Mouse (Mus musculus) intestine, embryonic 14.5 days (tissue): ENCODE data around the gene Atad3a. TPM values are rescaled to one million over a fixed set of nuclear protein-coding genes. Genes with fewer than 3 reads are reported as not detected.

Experiments
- ATAC-seq: fragments of 200-750 bp; cut with Nextera tagmentation; replicated peaks from 2 replicates; pipeline ENCODE4 v1.8.0; 2017; ENCODE audit warnings: low read depth, moderate number of reproducible peaks, moderate TSS enrichment, moderate library complexity; ENCODE audit not compliant: low FRiP score, low TSS enrichment
- DNase-seq: peaks from one replicate; pipeline ENCODE4 v3.0.0-alpha.2; 2018; ENCODE audit warnings: low spot score
- H3K27ac ChIP-seq: fragments of 300-500 bp; sonication (generic); 2 replicates; pipeline ENCODE4 v1.5.1; 2014; ENCODE audit warnings: low read depth, mild to moderate bottlenecking, control low read depth
- H3K27me3 ChIP-seq: fragments of 300-500 bp; sonication (generic); replicated peaks from 2 replicates; pipeline ENCODE4 v1.6.1; 2014; ENCODE audit warnings: low read length, control low read depth; ENCODE audit not compliant: control insufficient read depth, insufficient read depth
- H3K36me3 ChIP-seq: fragments of 300-500 bp; sonication (generic); 2 replicates; pipeline ENCODE4 v1.6.1; 2014; ENCODE audit warnings: low read length, control low read depth; ENCODE audit not compliant: control insufficient read depth, insufficient read depth
- H3K4me1 ChIP-seq: fragments of 300-500 bp; sonication (generic); replicated peaks from 2 replicates; pipeline ENCODE4 v1.6.1; 2014; ENCODE audit warnings: low read length, control low read depth, mixed read lengths; ENCODE audit not compliant: control insufficient read depth, insufficient read depth
- H3K4me2 ChIP-seq: fragments of 300-500 bp; sonication (generic); 2 replicates; pipeline ENCODE4 v1.6.1; 2014; ENCODE audit warnings: low read length
- H3K4me3 ChIP-seq: fragments of 300-500 bp; sonication (generic); 2 replicates; pipeline ENCODE4 v1.5.1; 2014; ENCODE audit warnings: low read depth, low read length, control low read depth, mixed read lengths
- H3K9ac ChIP-seq: fragments of 300-500 bp; sonication (generic); 2 replicates; pipeline ENCODE4 v1.6.1; 2014; ENCODE audit warnings: mild to moderate bottlenecking, low read length
- H3K9me3 ChIP-seq: fragments of 300-500 bp; sonication (generic); 2 replicates; pipeline ENCODE4 v1.6.1; 2016; ENCODE audit warnings: low read length, control low read depth; ENCODE audit not compliant: control insufficient read depth
- WGBS: fragments of 180-500 bp; shearing (Covaris S2); extraction: QIAGEN DNeasy Blood & Tissue Kit; methylation state at CpG from one replicate; pipeline ENCODE4 v1.1.7; 2014; 5-methylcytosine and 5-hydroxymethylcytosine counted together
- microRNA-seq: library from miRNA; unstranded; fragments of <30 nt; microRNA quantifications from one replicate; pipeline ENCODE4, GENCODE M21; 2016
- polyA plus RNA-seq: library from polyadenylated mRNA; unstranded; fragments of >200 nt; fragmentation: Nextera tagmentation; extraction: Ambion mirVana; gene quantifications from 2 replicates; pipeline ENCODE4 v1.2.1, GENCODE M21; 2014

Atad3a gene
- polyA plus RNA-seq, 1 experiment from 2014 or later = 136 TPM

GRCm38 (mm10) chr4:155695531-155696062 is 65.3 kb downstream of the Atad3a start:
- H3K4me2 ChIP-seq = peak overlapping the region; percentile 93
- H3K27me3 ChIP-seq = 0 out of 2 replicates have a peak, but pooled peaks cover 2% of the 10 kb centered on the region
- H3K9ac ChIP-seq = peak overlapping the region; percentile 69; the same call in 1 of the 2 replicates
- WGBS = 89% methylated on average over 4 of the region's 4 CpGs
- H3K4me3 ChIP-seq = peak overlapping the region; percentile 67; the same call in 1 of the 2 replicates
- ATAC-seq (no peak), DNase-seq (no peak)
- H3K36me3 ChIP-seq = no peaks in the 10 kb centered on the region
- H3K9me3 ChIP-seq = no peaks in the 10 kb centered on the region
- peaks cover 15% of the 10 kb centered on the region for H3K4me1 ChIP-seq
- no peak overlapping the region for H3K27ac ChIP-seq

- DNase-seq (peak; percentile 80), ATAC-seq (peak; percentile 72)
- peaks cover 15% of the 10 kb centered on the region for H3K4me1 ChIP-seq
- no peaks in the 10 kb centered on the region for H3K36me3 ChIP-seq
- peak overlapping the region; percentile 57 for H3K27ac ChIP-seq
- H3K4me3 ChIP-seq = peak overlapping the region; percentile 67
- no peaks in the 10 kb centered on the region for H3K9me3 ChIP-seq
- 0 out of 2 replicates have a peak, but pooled peaks cover 2% of the 10 kb centered on the region for H3K27me3 ChIP-seq
- H3K4me2 ChIP-seq = peak overlapping the region; percentile 93
- peak overlapping the region; percentile 69 for H3K9ac ChIP-seq
- WGBS = 2% methylated on average over 80 of the region's 92 CpGs
These were observed 66.2 kb downstream of the Atad3a start for GRCm38 (mm10) chr4:155694482-155695401.

GRCm38 (mm10) chr4:155694111-155694481 is 66.8 kb downstream of the Atad3a start, which contains the start of gene Fndc10:
Gene Fndc10, plus strand, starts transcription at chr4:155694342.
- DNase-seq (peak; percentile 77), ATAC-seq (peak; percentile 79)
- Histone ChIP-seq H3K4me1 (peaks cover 15% of the 10 kb centered on the region), H3K9me3 (no peaks in the 10 kb centered on the region), H3K4me3 (peak within 1 kb of the TSS; percentile 67), H3K9ac (peak within 1 kb of the TSS; percentile 69), H3K4me2 (peak within 1 kb of the TSS; percentile 93), H3K27me3 (0 out of 2 replicates have a peak, but pooled peaks cover 2% of the 10 kb centered on the region), H3K36me3 (no peaks in the 10 kb centered on the region), H3K27ac (peak within 1 kb of the TSS; percentile 57)
- under 1% methylated on average over 31 of the region's 47 CpGs for WGBS

GRCm38 (mm10) chr4:155692421-155692820 is 68.5 kb downstream of the Atad3a start:
- Histone ChIP-seq H3K9ac (no peak overlapping the region), H3K9me3 (no peaks in the 10 kb centered on the region), H3K27ac (no peak overlapping the region), H3K4me3 (no peak overlapping the region), H3K4me2 (no peak overlapping the region), H3K36me3 (no peaks in the 10 kb centered on the region), H3K4me1 (peaks cover 15% of the 10 kb centered on the region), H3K27me3 (0 out of 2 replicates have a peak, but pooled peaks cover 2% of the 10 kb centered on the region)
- WGBS = 97% methylated on average over 3 of the region's 3 CpGs
- no peak for ATAC-seq
- no peak for DNase-seq

Small RNAs within 50 kb of the gene (microRNA-seq; reads per million reads assigned to microRNA genes)
- gene Gm27743 = not detected

Other genes starting within 250 kb of the Atad3a start
- 93.6 and 99.6 TPM in 2 replicates for gene Nadk, start 198.7 kb downstream of the Atad3a start, polyA plus RNA-seq
- gene Slc35e2, start 159.7 kb downstream of the Atad3a start, polyA plus RNA-seq = 8.5 and 9.5 TPM in 2 replicates
- 48.7 and 52.6 TPM in 2 replicates for gene Cdk11b, start 136.2 kb downstream of the Atad3a start, polyA plus RNA-seq
- not detected in 2 replicates for gene Gm10563, start 115.7 kb downstream of the Atad3a start, polyA plus RNA-seq
- gene Mmp23, start 107.7 kb downstream of the Atad3a start, polyA plus RNA-seq = 30.3 and 31.1 TPM in 2 replicates
- gene Mib2, start 91.9 kb downstream of the Atad3a start, polyA plus RNA-seq = 17.4 and 19.7 TPM in 2 replicates
- gene Fndc10, start 66.8 kb downstream of the Atad3a start, polyA plus RNA-seq = 2.0 and 3.1 TPM in 2 replicates
- gene Ssu72, start 56.3 kb downstream of the Atad3a start, polyA plus RNA-seq = 149 and 151 TPM in 2 replicates
- 0.55 and 0.60 TPM in 2 replicates for gene Tmem240, start 26.3 kb downstream of the Atad3a start, polyA plus RNA-seq
- gene Vwa1, start 13.6 kb upstream of the Atad3a start, polyA plus RNA-seq = 16.4 and 16.6 TPM in 2 replicates
- 0.55 and 0.69 TPM in 2 replicates for gene Tmem88b, start 24.8 kb upstream of the Atad3a start, polyA plus RNA-seq
- not detected in 2 replicates for gene Ankrd65, start 29.3 kb upstream of the Atad3a start, polyA plus RNA-seq
- gene Mrpl20, start 41.8 kb upstream of the Atad3a start, polyA plus RNA-seq = 237 and 246 TPM in 2 replicates
- gene Ccnl2, start 51.4 kb upstream of the Atad3a start, polyA plus RNA-seq = 161 and 192 TPM in 2 replicates
- 133 and 151 TPM in 2 replicates for gene Aurkaip1, start 70.2 kb upstream of the Atad3a start, polyA plus RNA-seq
- gene Mxra8, start 78.6 kb upstream of the Atad3a start, polyA plus RNA-seq = 60.0 and 73.3 TPM in 2 replicates
- gene Dvl1, start 86.3 kb upstream of the Atad3a start, polyA plus RNA-seq = 7.3 and 7.8 TPM in 2 replicates
- gene Tas1r3, start 102.3 kb upstream of the Atad3a start, polyA plus RNA-seq = 0.38 and 0.43 TPM in 2 replicates
- 20.5 and 21.4 TPM in 2 replicates for gene Cptp, start 108.3 kb upstream of the Atad3a start, polyA plus RNA-seq
- gene Ints11, start 108.5 kb upstream of the Atad3a start, polyA plus RNA-seq = 69.3 and 76.4 TPM in 2 replicates
- gene Pusl1, start 130.7 kb upstream of the Atad3a start, polyA plus RNA-seq = 55.6 and 55.9 TPM in 2 replicates
- gene Acap3, start 130.7 kb upstream of the Atad3a start, polyA plus RNA-seq = 16.2 and 16.6 TPM in 2 replicates
- 114 and 124 TPM in 2 replicates for gene Ube2j2, start 182.7 kb upstream of the Atad3a start, polyA plus RNA-seq
- 55.5 and 56.1 TPM in 2 replicates for gene C1qtnf12, start 201.2 kb upstream of the Atad3a start, polyA plus RNA-seq
- gene B3galt6, start 231.6 kb upstream of the Atad3a start, polyA plus RNA-seq = 16.6 and 17.9 TPM in 2 replicates
- gene Sdf4, start 231.8 kb upstream of the Atad3a start, polyA plus RNA-seq = 157 and 165 TPM in 2 replicates